Mouse (Mus musculus) forebrain, embryonic 11.5 days (tissue): ENCODE data around the gene Vcan. TPM values are rescaled to one million over a fixed set of nuclear protein-coding genes. Genes with fewer than 3 reads are reported as not detected.

Source experiments
- ATAC-seq: fragments of 200-750 bp; cut with Nextera tagmentation; replicated peaks from 2 replicates; pipeline ENCODE4 v1.8.0; 2017; ENCODE audit warnings: moderate TSS enrichment; ENCODE audit not compliant: low FRiP score
- DNase-seq: peaks from one replicate; pipeline ENCODE4 v3.0.0-alpha.2; 2017; ENCODE audit warnings: low spot score
- H3K27ac ChIP-seq: fragments of 300-500 bp; sonication (generic); 2 replicates; pipeline ENCODE4 v1.5.1; 2014; ENCODE audit warnings: low read depth, low read length
- H3K27me3 ChIP-seq: fragments of 300-500 bp; sonication (generic); 2 replicates; pipeline ENCODE4 v1.6.1; 2014; ENCODE audit warnings: mild to moderate bottlenecking, low read length, mixed read lengths; ENCODE audit not compliant: control insufficient read depth, insufficient read depth
- H3K36me3 ChIP-seq: fragments of 300-500 bp; sonication (generic); 2 replicates; pipeline ENCODE4 v1.6.1; 2014; ENCODE audit warnings: mild to moderate bottlenecking, low read length, moderate library complexity, mixed read lengths; ENCODE audit not compliant: control insufficient read depth, insufficient read depth
- H3K4me1 ChIP-seq: fragments of 300-500 bp; sonication (generic); replicated peaks from 2 replicates; pipeline ENCODE4 v1.6.1; 2014; ENCODE audit warnings: low read length, mixed read lengths; ENCODE audit not compliant: control insufficient read depth, insufficient read depth
- H3K4me2 ChIP-seq: fragments of 300-500 bp; sonication (generic); 2 replicates; pipeline ENCODE4 v1.6.1; 2014; ENCODE audit warnings: low read depth, mild to moderate bottlenecking, low read length, moderate library complexity, mixed read lengths; ENCODE audit not compliant: severe bottlenecking
- H3K4me3 ChIP-seq: fragments of 300-500 bp; sonication (generic); 2 replicates; pipeline ENCODE4 v1.5.1; 2014; ENCODE audit warnings: low read depth, low read length
- H3K9ac ChIP-seq: fragments of 300-500 bp; sonication (generic); 2 replicates; pipeline ENCODE4 v1.6.1; 2014; ENCODE audit warnings: low read length
- H3K9me3 ChIP-seq: fragments of 300-500 bp; sonication (generic); 2 replicates; pipeline ENCODE4 v1.6.1; 2016; ENCODE audit warnings: low read length, mixed read lengths; ENCODE audit not compliant: control insufficient read depth
- WGBS: fragments of 180-500 bp; shearing (Covaris S2); extraction: QIAGEN DNeasy Blood & Tissue Kit; methylation state at CpG from one replicate; pipeline ENCODE4 v1.1.7; 2014; 5-methylcytosine and 5-hydroxymethylcytosine counted together
- polyA plus RNA-seq: library from polyadenylated mRNA; unstranded; fragments of >200 nt; fragmentation: Nextera tagmentation; extraction: Ambion mirVana; gene quantifications from 2 replicates; pipeline ENCODE4 v1.2.1, GENCODE M21; 2014

The Vcan gene
- polyA plus RNA-seq, 1 experiment from 2014 or later: 59.5 TPM

DNA sequence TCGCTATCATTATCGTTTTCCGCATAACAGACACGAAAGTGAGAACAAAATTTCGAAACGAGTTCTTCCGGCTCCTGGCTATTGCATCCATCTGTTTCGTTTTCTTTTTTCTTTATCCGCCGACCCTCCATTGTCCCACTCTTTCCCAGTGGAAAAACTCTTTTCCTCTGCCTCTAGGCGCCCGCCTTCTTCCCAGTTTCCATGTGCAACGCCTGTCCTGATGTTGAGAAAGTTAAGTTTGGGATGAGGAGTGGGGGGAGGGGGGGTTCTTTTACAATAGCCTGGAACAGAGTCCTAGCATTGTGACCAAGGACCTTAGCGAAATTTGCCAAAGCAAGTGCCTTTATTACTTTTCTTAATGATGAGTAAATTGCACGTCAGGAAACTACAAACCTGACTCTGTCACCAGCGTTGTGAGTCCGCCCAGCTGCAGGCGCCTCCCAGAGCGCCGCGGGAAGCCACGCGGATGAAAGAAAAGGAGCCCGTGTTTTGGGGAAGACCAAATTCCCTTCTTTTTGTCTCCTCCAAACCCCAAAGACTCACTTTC, 2.5 kb downstream of the Vcan start:
- H3K9ac ChIP-seq: peak overlapping the region; percentile 68
- ATAC-seq: peak; percentile 22
- H3K9me3 ChIP-seq: no peaks in the 10 kb centered on the region
- H3K4me2 ChIP-seq: peak overlapping the region; percentile 68
- H3K27me3 ChIP-seq: no peaks in the 10 kb centered on the region
- no peaks in the 10 kb centered on the region for H3K36me3 ChIP-seq
- H3K4me3 ChIP-seq: peak overlapping the region; percentile 55
- H3K4me1 ChIP-seq: peaks cover 2% of the 10 kb centered on the region; the same call in 1 of the 2 replicates
- H3K27ac ChIP-seq: peak overlapping the region; percentile 80
- peak; percentile 72 for DNase-seq
- under 1% methylated on average over 24 of the region's 24 CpGs for WGBS

DNA sequence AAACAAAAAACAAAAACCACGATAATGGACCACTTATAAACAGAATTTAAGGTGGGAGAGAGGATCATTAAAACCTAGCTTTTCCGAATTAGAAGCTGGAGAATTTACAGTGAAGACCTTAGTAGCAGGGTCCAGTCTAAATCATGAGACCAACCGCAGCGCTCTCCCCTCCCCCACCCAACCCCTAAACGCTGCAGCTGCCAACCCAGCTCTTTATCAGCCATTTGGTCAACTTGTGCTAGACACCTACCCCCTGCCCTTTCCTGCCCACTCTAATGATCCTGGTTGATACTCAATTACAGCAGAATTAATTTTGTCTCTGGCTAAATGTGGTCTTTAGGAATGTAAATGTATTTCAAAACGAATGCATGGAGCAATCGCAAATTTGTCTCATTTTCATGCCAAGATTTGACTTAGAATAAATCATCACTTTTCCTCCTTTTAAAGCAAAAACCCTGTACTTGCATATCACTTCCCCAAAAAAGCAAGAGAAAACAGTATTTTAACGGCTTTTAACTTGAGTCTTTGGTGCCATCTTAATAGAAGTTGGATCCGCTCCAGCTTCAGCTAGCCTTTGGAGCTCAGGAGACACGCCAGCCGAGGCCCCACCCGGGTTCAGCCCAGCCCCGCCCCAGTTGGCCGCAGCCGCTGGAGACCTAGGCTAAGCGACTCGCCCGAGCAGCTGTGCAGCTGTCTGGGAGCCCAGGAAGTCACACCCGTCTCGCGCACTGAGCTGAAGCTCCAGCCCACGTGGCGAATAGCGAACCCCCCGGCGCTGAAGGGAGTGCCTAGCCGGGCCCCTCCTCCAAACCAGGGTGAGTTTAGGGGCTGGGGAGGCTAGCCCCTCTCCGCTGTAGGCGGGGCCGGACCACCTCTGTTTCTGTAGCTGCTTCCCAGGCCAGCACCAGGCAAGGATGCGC, 3.3 kb downstream of the Vcan start:
- Histone ChIP-seq H3K36me3 (no peaks in the 10 kb centered on the region), H3K4me3 (peak overlapping the region; percentile 55), H3K27ac (peak overlapping the region; percentile 80), H3K9me3 (no peaks in the 10 kb centered on the region), H3K4me2 (peak overlapping the region; percentile 68), H3K4me1 (peaks cover 2% of the 10 kb centered on the region; the same call in 1 of the 2 replicates), H3K27me3 (no peaks in the 10 kb centered on the region), H3K9ac (peak overlapping the region; percentile 68)
- WGBS: 2% methylated on average over 31 of the region's 31 CpGs
- peak; percentile 55 for ATAC-seq
- peak; percentile 88 for DNase-seq

DNA sequence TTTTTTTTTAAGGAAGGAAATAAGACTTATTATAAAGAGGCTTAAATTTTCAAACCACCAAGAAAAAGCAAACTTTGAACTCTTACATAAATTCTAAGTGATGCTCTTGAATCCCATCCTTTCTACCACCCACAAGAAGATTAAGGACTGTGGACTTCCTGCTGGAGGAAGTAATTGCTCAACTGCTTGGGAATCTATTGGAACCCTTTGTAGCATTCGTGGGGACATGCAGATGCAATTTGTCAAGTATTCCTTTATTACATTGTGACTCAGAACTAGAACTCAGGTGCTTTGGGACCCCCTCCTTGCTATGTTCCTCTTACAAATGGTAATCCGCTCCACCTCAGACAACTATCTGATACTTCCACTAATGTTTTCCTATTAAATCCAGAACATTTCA, 4.0 kb downstream of the Vcan start:
- H3K4me1 ChIP-seq: peaks cover 2% of the 10 kb centered on the region; the same call in 1 of the 2 replicates
- H3K4me2 ChIP-seq: peak overlapping the region; percentile 24; the same call in 1 of the 2 replicates
- H3K4me3 ChIP-seq: peak overlapping the region; percentile 55
- H3K27ac ChIP-seq: no peak overlapping the region
- no peak for ATAC-seq
- no peaks in the 10 kb centered on the region for H3K27me3 ChIP-seq
- H3K9me3 ChIP-seq: no peaks in the 10 kb centered on the region
- DNase-seq: no peak
- H3K36me3 ChIP-seq: no peaks in the 10 kb centered on the region
- no peak overlapping the region for H3K9ac ChIP-seq
- 26% methylated on average over 2 of the region's 2 CpGs for WGBS

DNA sequence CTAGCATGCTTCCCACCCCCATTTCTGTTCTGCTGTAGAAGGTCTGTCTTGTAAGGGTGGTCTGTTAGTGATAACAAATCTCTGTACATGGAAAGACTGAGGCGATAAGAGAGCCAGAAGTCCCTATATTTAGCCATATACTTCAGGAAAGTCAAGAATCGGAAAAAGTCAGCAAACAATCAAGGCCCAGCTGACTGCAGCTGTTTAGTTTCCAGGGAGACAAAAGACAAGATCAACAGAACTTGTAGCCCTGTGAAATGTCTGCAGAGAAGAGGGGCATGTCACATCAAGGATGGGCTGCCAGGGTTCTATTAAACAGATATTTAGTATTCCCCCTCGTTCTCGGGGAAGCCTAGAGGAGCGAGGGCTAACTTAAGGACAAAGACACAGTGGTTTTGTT, 7.2 kb downstream of the Vcan start:
- DNase-seq (no peak), ATAC-seq (no peak)
- H3K27ac ChIP-seq: no peak overlapping the region
- H3K4me1 ChIP-seq: peaks cover 2% of the 10 kb centered on the region; the same call in 1 of the 2 replicates
- WGBS: 81% methylated on average over 5 of the region's 5 CpGs
- H3K36me3 ChIP-seq: no peaks in the 10 kb centered on the region
- H3K27me3 ChIP-seq: no peaks in the 10 kb centered on the region
- H3K4me2 ChIP-seq: no peak overlapping the region
- no peak overlapping the region for H3K4me3 ChIP-seq
- H3K9ac ChIP-seq: no peak overlapping the region
- no peaks in the 10 kb centered on the region for H3K9me3 ChIP-seq

DNA sequence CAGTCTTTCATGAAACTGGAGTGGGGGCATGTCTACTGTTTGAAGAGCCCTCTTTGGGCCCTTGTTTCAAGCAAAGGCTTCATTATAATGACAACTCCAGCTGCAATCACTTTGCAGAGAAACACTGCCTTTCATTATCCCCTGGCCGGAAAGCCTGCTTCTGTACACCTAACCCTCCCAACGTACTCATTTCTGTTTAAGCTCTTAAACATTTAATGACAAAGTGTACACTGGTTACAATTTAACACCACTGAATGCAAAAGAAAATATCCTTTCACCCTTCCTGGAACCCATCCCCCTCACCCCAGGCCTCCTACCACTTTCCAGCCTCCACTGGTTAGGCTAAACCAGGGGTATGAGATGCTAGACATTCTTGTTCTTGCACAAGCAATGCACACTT, 15.8 kb downstream of the Vcan start:
- no peak for ATAC-seq
- H3K36me3 ChIP-seq: peaks cover 3% of the 10 kb centered on the region

DNA sequence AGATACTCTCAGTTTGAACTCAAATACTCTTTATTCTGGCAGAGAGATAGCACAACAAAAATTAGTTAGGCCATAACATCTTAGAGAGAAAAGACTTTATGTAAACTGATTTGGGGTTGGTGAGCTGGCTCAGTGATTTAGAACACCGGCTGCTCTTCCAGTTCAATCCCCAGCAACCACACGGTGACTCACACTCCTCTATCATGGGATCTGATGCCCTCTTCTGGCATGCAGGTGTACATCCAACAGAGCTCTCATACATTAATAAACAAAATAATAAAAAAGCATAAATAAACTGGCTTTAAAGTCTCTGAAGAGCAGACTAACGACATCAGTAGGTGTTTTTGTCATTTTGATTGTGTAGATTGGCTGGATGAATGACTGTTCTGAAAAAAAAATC, 21.8 kb downstream of the Vcan start:
- no peak overlapping the region for H3K4me2 ChIP-seq
- ATAC-seq: no peak
- H3K4me3 ChIP-seq: no peak overlapping the region
- 72% methylated on average over 3 of the region's 3 CpGs for WGBS
- peaks cover 3% of the 10 kb centered on the region for H3K36me3 ChIP-seq
- H3K9me3 ChIP-seq: no peaks in the 10 kb centered on the region
- no peaks in the 10 kb centered on the region for H3K27me3 ChIP-seq
- no peak overlapping the region for H3K9ac ChIP-seq
- DNase-seq: no peak
- H3K4me1 ChIP-seq: no peaks in the 10 kb centered on the region
- no peak overlapping the region for H3K27ac ChIP-seq

More for the DNA sequence above, 15.8 kb downstream of the Vcan start:
- Histone ChIP-seq H3K9ac (no peak overlapping the region), H3K4me1 (no peaks in the 10 kb centered on the region), H3K4me2 (no peak overlapping the region), H3K27me3 (no peaks in the 10 kb centered on the region), H3K9me3 (no peaks in the 10 kb centered on the region), H3K27ac (no peak overlapping the region), H3K4me3 (no peak overlapping the region)
- 56% methylated on average over 2 of the region's 2 CpGs for WGBS
- DNase-seq: no peak

DNA sequence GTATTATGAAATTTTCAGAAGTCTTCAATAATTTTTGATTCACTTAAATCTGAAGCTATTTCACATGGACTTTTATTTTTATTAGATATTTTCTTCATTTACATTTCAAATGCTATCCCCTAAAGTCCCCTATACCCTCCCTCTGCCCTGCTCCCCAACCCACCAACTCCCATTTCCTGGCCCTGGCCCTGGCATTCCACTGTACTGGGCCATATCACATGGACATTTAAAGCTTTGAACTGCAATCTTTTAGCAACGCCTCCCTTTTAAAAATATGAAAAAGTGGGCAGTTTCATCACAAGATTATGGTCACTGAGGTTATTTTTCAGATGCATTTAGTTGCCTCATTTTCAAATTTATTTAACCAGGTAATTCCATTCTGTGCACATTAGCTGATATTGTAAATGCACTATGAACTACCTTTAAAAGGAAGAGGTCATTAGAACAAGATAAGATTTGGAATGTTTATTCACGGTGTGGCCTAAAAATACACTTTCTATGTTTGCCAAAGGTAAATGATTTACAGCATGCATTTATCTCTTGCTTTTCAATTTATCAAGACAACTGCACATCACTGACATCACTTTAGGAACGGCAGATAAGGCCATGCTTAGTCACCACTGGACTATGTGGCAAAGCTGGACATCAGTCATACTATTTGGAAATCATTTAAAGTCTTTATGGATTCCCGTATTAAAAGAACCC, 32.7 kb downstream of the Vcan start:
- Histone ChIP-seq H3K27ac (no peak overlapping the region), H3K9ac (no peak overlapping the region), H3K4me2 (no peak overlapping the region), H3K36me3 (peaks cover 9% of the 10 kb centered on the region; the same call in 1 of the 2 replicates), H3K9me3 (no peaks in the 10 kb centered on the region), H3K27me3 (no peaks in the 10 kb centered on the region), H3K4me1 (no peaks in the 10 kb centered on the region), H3K4me3 (no peak overlapping the region)
- 97% methylated on average over 4 of the region's 4 CpGs for WGBS
- no peak for DNase-seq
- no peak for ATAC-seq

DNA sequence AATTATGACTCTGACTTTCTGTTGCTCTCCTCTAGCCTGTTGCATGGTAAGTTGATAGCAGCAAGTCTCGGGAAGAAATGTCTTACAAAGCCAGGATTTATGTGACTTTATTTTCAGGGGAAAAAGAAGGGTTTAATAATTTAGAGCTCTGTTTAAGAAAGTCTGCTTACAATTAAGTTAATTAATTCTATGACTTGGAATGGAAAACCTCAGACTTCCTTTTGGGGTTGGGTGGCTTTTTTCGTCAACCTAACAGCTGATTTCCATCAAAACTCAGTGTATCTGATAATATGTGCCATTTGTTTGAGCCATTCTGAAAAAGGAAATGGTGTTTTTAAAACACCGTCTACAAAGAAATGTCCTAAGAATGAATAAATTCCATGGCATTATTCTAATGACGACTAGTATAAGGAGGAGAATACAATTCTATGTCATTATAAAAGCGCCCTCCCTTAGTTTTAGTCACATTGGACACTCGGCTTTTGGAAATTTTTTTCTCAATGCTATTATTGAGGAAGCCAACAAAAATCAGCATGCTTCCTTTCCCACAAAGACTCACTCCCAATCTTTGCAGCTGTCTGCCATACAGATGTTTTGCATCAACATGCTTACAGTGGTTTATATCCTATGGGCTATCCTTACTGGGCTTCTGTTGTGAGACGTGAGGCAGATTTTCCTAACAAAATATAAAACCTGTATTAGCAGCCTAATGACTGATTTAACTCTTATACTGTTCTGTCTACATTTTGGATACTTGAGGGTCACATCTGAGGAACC, 34.0 kb downstream of the Vcan start:
- Histone ChIP-seq H3K9me3 (no peaks in the 10 kb centered on the region), H3K27ac (no peak overlapping the region), H3K4me2 (no peak overlapping the region), H3K4me3 (no peak overlapping the region), H3K4me1 (no peaks in the 10 kb centered on the region), H3K36me3 (peaks cover 12% of the 10 kb centered on the region; the same call in 1 of the 2 replicates), H3K9ac (no peak overlapping the region), H3K27me3 (no peaks in the 10 kb centered on the region)
- WGBS: 77% methylated on average over 7 of the region's 7 CpGs
- no peak for ATAC-seq
- DNase-seq: no peak
